Mouse (Mus musculus): ENCODE data around the gene Grsf1. TPM values are rescaled to one million over a fixed set of nuclear protein-coding genes. Genes with fewer than 3 reads are reported as not detected.
A peak's percentile ranks its signal among the peaks of the same experiment; 100 is the strongest.

Gene Grsf1
- polyA plus RNA-seq, 1 experiment = 120 TPM

- H3K27me3 ChIP-seq (ENCODE audit: control insufficient read depth, insufficient read depth, low read length) = no peaks in the 10 kb centered on the region
- no peaks in the 10 kb centered on the region for H3K4me1 ChIP-seq (ENCODE audit: control insufficient read depth, insufficient read depth, low read length)
- no peak for DNase-seq
- H3K27ac ChIP-seq (ENCODE audit: insufficient read depth, low read length) = no peak overlapping the region
- H3K4me3 ChIP-seq (replicated peaks; ENCODE audit: insufficient read depth, low read depth, low read length) = no peak overlapping the region
- TF ChIP-seq CTCF (IDR thresholded peaks at IDR 0.05; ENCODE audit: borderline replicate concordance, insufficient read depth, low read depth, low read length) = no peak
- no peak for TF ChIP-seq POLR2A (IDR thresholded peaks at IDR 0.05; ENCODE audit: borderline replicate concordance, insufficient read depth, low read length)
- 82% methylated on average over 6 of the region's 6 CpGs for WGBS
These were observed 36.4 kb upstream of the Grsf1 start for GRCm38 (mm10) chr5:88712328-88712727.

- DNase-seq = no peak
- H3K4me3 ChIP-seq (replicated peaks; ENCODE audit: insufficient read depth, low read depth, low read length) = no peak overlapping the region
- no peaks in the 10 kb centered on the region for H3K4me1 ChIP-seq (ENCODE audit: control insufficient read depth, insufficient read depth, low read length)
- no peaks in the 10 kb centered on the region for H3K27me3 ChIP-seq (ENCODE audit: control insufficient read depth, insufficient read depth, low read length)
- no peak for TF ChIP-seq CTCF (IDR thresholded peaks at IDR 0.05; ENCODE audit: borderline replicate concordance, insufficient read depth, low read depth, low read length)
- TF ChIP-seq POLR2A (IDR thresholded peaks at IDR 0.05; ENCODE audit: borderline replicate concordance, insufficient read depth, low read length) = no peak
- H3K27ac ChIP-seq (ENCODE audit: insufficient read depth, low read length) = no peak overlapping the region
- WGBS = 30% methylated on average over 10 of the region's 10 CpGs
These were observed 35.8 kb upstream of the Grsf1 start for GRCm38 (mm10) chr5:88711618-88712224.

- Histone ChIP-seq H3K4me1 (ENCODE audit: control insufficient read depth, insufficient read depth, low read length) (no peaks in the 10 kb centered on the region), H3K27ac (ENCODE audit: insufficient read depth, low read length) (no peak overlapping the region), H3K4me3 (replicated peaks; ENCODE audit: insufficient read depth, low read depth, low read length) (no peak overlapping the region), H3K27me3 (ENCODE audit: control insufficient read depth, insufficient read depth, low read length) (no peaks in the 10 kb centered on the region)
- no peak for DNase-seq
- TF ChIP-seq CTCF (IDR thresholded peaks at IDR 0.05; ENCODE audit: borderline replicate concordance, insufficient read depth, low read depth, low read length) (no peak), POLR2A (IDR thresholded peaks at IDR 0.05; ENCODE audit: borderline replicate concordance, insufficient read depth, low read length) (no peak)
These were observed 35.2 kb upstream of the Grsf1 start for GRCm38 (mm10) chr5:88711128-88711527.

- no peak for TF ChIP-seq POLR2A (IDR thresholded peaks at IDR 0.05; ENCODE audit: borderline replicate concordance, insufficient read depth, low read length)
- TF ChIP-seq CTCF (IDR thresholded peaks at IDR 0.05; ENCODE audit: borderline replicate concordance, insufficient read depth, low read depth, low read length) = no peak
- WGBS = 66% methylated on average over 4 of the region's 4 CpGs
- Histone ChIP-seq H3K27me3 (ENCODE audit: control insufficient read depth, insufficient read depth, low read length) (no peaks in the 10 kb centered on the region), H3K4me3 (replicated peaks; ENCODE audit: insufficient read depth, low read depth, low read length) (no peak overlapping the region), H3K4me1 (ENCODE audit: control insufficient read depth, insufficient read depth, low read length) (no peaks in the 10 kb centered on the region), H3K27ac (ENCODE audit: insufficient read depth, low read length) (no peak overlapping the region)
- no peak for DNase-seq
These were observed 27.6 kb upstream of the Grsf1 start for GRCm38 (mm10) chr5:88703551-88703950.

DNA sequence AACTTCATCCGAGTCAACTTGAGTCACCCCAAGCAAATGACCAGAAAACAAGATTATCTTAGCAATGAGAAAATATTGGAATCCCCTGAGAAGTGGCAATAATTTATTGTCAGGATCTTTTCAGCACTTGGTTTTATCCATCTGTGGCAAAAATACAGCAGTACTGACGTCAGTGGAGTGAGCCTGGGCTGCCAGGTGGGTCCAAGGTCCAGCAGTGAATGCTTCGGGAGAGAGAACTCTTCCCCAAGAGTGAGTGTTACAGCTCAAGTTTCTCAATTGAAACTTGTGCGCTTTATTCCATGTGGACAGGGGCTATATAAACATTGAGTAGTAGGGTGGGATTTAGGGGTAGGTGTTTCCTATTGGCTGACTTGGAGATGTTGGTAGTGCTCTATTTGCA lies 26.1 kb upstream of the Grsf1 start:
- H3K27me3 ChIP-seq (ENCODE audit: control insufficient read depth, insufficient read depth, low read length) = no peaks in the 10 kb centered on the region
- 79% methylated on average over 4 of the region's 4 CpGs for WGBS
- peaks cover 5% of the 10 kb centered on the region; the same call in 1 of the 2 replicates for H3K4me1 ChIP-seq (ENCODE audit: control insufficient read depth, insufficient read depth, low read length)
- TF ChIP-seq POLR2A (IDR thresholded peaks at IDR 0.05; ENCODE audit: borderline replicate concordance, insufficient read depth, low read length) (no peak), CTCF (IDR thresholded peaks at IDR 0.05; ENCODE audit: borderline replicate concordance, insufficient read depth, low read depth, low read length) (no peak)
- DNase-seq = no peak
- no peak overlapping the region for H3K4me3 ChIP-seq (replicated peaks; ENCODE audit: insufficient read depth, low read depth, low read length)
- H3K27ac ChIP-seq (ENCODE audit: insufficient read depth, low read length) = no peak overlapping the region

DNA sequence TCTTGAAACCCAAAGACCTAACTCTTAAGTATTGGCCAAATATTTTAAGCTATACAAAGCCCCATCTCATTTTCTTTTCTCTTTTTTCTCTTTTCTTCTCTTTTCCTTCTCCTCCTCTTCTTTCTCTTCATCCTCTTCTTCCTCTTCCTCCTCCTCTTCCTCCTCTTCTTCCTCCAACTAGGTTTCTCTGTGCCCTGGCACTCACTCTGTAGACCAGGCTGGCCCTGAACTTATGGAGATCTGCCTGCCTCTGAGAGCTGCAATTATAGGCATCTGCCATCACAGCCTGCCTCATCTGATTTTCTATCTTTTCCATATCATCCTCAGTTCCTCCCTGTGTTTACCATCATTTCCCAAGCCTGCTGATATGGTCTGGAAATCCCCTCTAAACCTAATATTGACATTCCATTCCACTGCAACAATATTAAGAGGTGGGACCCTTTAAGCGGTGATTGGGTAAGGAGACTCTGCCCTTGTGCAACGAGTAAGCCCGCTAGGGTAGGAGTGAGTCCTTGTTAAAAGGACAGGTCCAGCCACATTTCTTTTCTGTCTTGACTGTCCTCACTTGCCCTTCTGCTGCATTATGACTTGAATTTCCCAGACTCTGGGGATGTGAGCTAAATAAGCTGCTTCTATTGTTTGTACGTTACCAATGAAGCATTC lies 23.4 kb upstream of the Grsf1 start:
- Histone ChIP-seq H3K27ac (ENCODE audit: insufficient read depth, low read length) (no peak overlapping the region), H3K4me1 (ENCODE audit: control insufficient read depth, insufficient read depth, low read length) (peaks cover 6% of the 10 kb centered on the region; the same call in 1 of the 2 replicates), H3K27me3 (ENCODE audit: control insufficient read depth, insufficient read depth, low read length) (no peaks in the 10 kb centered on the region), H3K4me3 (replicated peaks; ENCODE audit: insufficient read depth, low read depth, low read length) (no peak overlapping the region)
- TF ChIP-seq CTCF (IDR thresholded peaks at IDR 0.05; ENCODE audit: borderline replicate concordance, insufficient read depth, low read depth, low read length) (no peak), POLR2A (IDR thresholded peaks at IDR 0.05; ENCODE audit: borderline replicate concordance, insufficient read depth, low read length) (no peak)
- 75% methylated on average over 4 of the region's 4 CpGs for WGBS
- no peak for DNase-seq

DNA sequence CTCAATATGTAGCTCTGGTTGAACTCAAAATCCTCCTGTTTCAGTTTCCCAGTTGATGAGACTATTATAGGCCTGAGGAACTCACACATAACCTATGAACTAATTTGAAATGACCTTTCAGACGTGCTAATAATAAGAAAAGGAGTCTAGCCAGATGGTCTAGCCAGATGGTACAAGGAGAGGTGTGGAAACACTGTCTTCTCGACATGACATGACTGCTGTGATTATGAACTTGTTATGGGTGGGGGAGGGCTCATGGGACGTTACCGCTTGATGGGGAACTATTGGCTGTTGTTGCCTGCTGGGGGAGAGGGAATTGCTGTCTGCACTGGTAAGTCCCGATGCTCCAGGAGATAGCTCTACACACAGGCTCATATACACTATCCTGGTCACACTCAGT lies 21.3 kb upstream of the Grsf1 start:
- TF ChIP-seq POLR2A (IDR thresholded peaks at IDR 0.05; ENCODE audit: borderline replicate concordance, insufficient read depth, low read length) (no peak), CTCF (IDR thresholded peaks at IDR 0.05; ENCODE audit: borderline replicate concordance, insufficient read depth, low read depth, low read length) (no peak)
- no peak overlapping the region for H3K4me3 ChIP-seq (replicated peaks; ENCODE audit: insufficient read depth, low read depth, low read length)
- 12% methylated on average over 5 of the region's 5 CpGs for WGBS
- H3K4me1 ChIP-seq (ENCODE audit: control insufficient read depth, insufficient read depth, low read length) = peaks cover 6% of the 10 kb centered on the region; the same call in 1 of the 2 replicates
- DNase-seq = peak; percentile 25 to 63
- H3K27ac ChIP-seq (ENCODE audit: insufficient read depth, low read length) = no peak overlapping the region
- H3K27me3 ChIP-seq (ENCODE audit: control insufficient read depth, insufficient read depth, low read length) = no peaks in the 10 kb centered on the region

GRCm38 (mm10) chr5:88693057-88693456 lies 17.1 kb upstream of the Grsf1 start:
- peaks cover 6% of the 10 kb centered on the region; the same call in 1 of the 2 replicates for H3K4me1 ChIP-seq (ENCODE audit: control insufficient read depth, insufficient read depth, low read length)
- H3K27me3 ChIP-seq (ENCODE audit: control insufficient read depth, insufficient read depth, low read length) = no peaks in the 10 kb centered on the region
- H3K27ac ChIP-seq (ENCODE audit: insufficient read depth, low read length) = no peak overlapping the region
- TF ChIP-seq CTCF (IDR thresholded peaks at IDR 0.05; ENCODE audit: borderline replicate concordance, insufficient read depth, low read depth, low read length) (no peak), POLR2A (IDR thresholded peaks at IDR 0.05; ENCODE audit: borderline replicate concordance, insufficient read depth, low read length) (no peak)
- H3K4me3 ChIP-seq (replicated peaks; ENCODE audit: insufficient read depth, low read depth, low read length) = no peak overlapping the region
- no peak for DNase-seq

Data from cerebellum, adult 2 months (tissue).